Mouse (Mus musculus): ENCODE data around the gene Crebbp. TPM values are rescaled to one million over a fixed set of nuclear protein-coding genes. Genes with fewer than 3 reads are reported as not detected.

The Crebbp gene
- total and polyA plus RNA-seq, 3 experiments: 5.4 to 18.8 (median 14.7) TPM

GRCm38 (mm10) chr16:4077384-4078061 lies 136.3 kb downstream of the Crebbp start, which contains the start of gene Trap1 (continued):
- TF ChIP-seq CHD1 (IDR thresholded peaks at IDR 0.05; ENCODE audit: low read depth, low read length) (no peak), ZMIZ1 (IDR thresholded peaks at IDR 0.05; ENCODE audit: low read depth, low read length) (peak; percentile 89; the same call in 1 of the 2 replicates), USF1 (IDR thresholded peaks at IDR 0.05; ENCODE audit: low read depth, low read length) (no peak), EP300 (IDR thresholded peaks at IDR 0.05; ENCODE audit: low read length) (no peak), JUN (IDR thresholded peaks at IDR 0.05; ENCODE audit: insufficient read depth, low read depth, low read length) (no peak), PAX5 (IDR thresholded peaks at IDR 0.05; ENCODE audit: low read length) (no peak), ZNF384 (IDR thresholded peaks at IDR 0.05; ENCODE audit: low read depth, low read length) (no peak), CTCF (conservative IDR thresholded peaks at IDR 0.05 in 1 of 2, IDR thresholded peaks at IDR 0.05 in 1 of 2; ENCODE audit: low read depth in 2 of 2, low read length in 2 of 2) (no peak)

- Histone ChIP-seq H3K4me2 (ENCODE audit: insufficient read depth, low read depth, poor library complexity, severe bottlenecking) (no peak overlapping the region), H3K9ac (ENCODE audit: insufficient read depth, low read depth) (no peak overlapping the region), H3K27ac (ENCODE audit: insufficient read depth, low read depth) (no peak overlapping the region), H3K9me3 (replicated peaks; ENCODE audit: low read length) (no peaks in the 10 kb centered on the region), H3K79me2 (replicated peaks; ENCODE audit: control insufficient read depth, extremely low read depth, insufficient read depth, poor library complexity, severe bottlenecking) (peaks cover 44% of the 10 kb centered on the region), H3K4me3 (replicated peaks in 1 of 3; ENCODE audit: low read depth in 2 of 3, low read length in 2 of 3, poor library complexity in 1 of 3) (peak overlapping the region in 1 of 3 experiments; percentile 2), H3K27me3 (replicated peaks) (no peaks in the 10 kb centered on the region), H3K36me3 (replicated peaks in 1 of 2; ENCODE audit: control insufficient read depth in 1 of 2, insufficient read depth in 1 of 2, low read length in 1 of 2) (peaks cover 3 to 35% of the 10 kb centered on the region in 2 experiments), H3K4me1 (ENCODE audit: control insufficient read depth in 1 of 2, insufficient read depth in 2 of 2) (peaks cover 12 to 44% of the 10 kb centered on the region in 2 experiments)
- in situ Hi-C loops (cut with MboI; ENCODE audit: low pct_ligation_motif_present, low pct_unique_long_range_greater_than_20kb, low sequenced_read_pairs) (no loop called here), dilution Hi-C loops (cut with MboI; ENCODE audit: extremely low pct_ligation_motif_present, extremely low pct_unique_long_range_greater_than_20kb, low sequenced_read_pairs) (no loop called here)
- no peak for DNase-seq (ENCODE audit: extremely low read depth)
- TF ChIP-seq BHLHE40 (IDR thresholded peaks at IDR 0.05; ENCODE audit: low read depth, low read length) (peak; percentile 18; the same call in 1 of the 2 replicates), POLR2A (IDR thresholded peaks at IDR 0.05; ENCODE audit: low read depth, low read length) (no peak)
Measured at GRCm38 (mm10) chr16:4074836-4075235, 139.0 kb downstream of the Crebbp start.

- Histone ChIP-seq H3K79me2 (replicated peaks; ENCODE audit: control insufficient read depth, extremely low read depth, insufficient read depth, poor library complexity, severe bottlenecking) (peaks cover 44% of the 10 kb centered on the region), H3K4me3 (replicated peaks in 1 of 3; ENCODE audit: low read depth in 2 of 3, low read length in 2 of 3, poor library complexity in 1 of 3) (no peak overlapping the region), H3K27me3 (replicated peaks) (no peaks in the 10 kb centered on the region), H3K36me3 (replicated peaks in 1 of 2; ENCODE audit: control insufficient read depth in 1 of 2, insufficient read depth in 1 of 2, low read length in 1 of 2) (peaks cover 3 to 41% of the 10 kb centered on the region in 2 experiments), H3K27ac (ENCODE audit: insufficient read depth, low read depth) (no peak overlapping the region), H3K9me3 (replicated peaks; ENCODE audit: low read length) (no peaks in the 10 kb centered on the region), H3K9ac (ENCODE audit: insufficient read depth, low read depth) (no peak overlapping the region), H3K4me2 (ENCODE audit: insufficient read depth, low read depth, poor library complexity, severe bottlenecking) (no peak overlapping the region), H3K4me1 (ENCODE audit: control insufficient read depth in 1 of 2, insufficient read depth in 2 of 2) (peaks cover 12 to 39% of the 10 kb centered on the region in 2 experiments)
- dilution Hi-C loops (cut with MboI; ENCODE audit: extremely low pct_ligation_motif_present, extremely low pct_unique_long_range_greater_than_20kb, low sequenced_read_pairs) (no loop called here), in situ Hi-C loops (cut with MboI; ENCODE audit: low pct_ligation_motif_present, low pct_unique_long_range_greater_than_20kb, low sequenced_read_pairs) (no loop called here)
- TF ChIP-seq CTCF (conservative IDR thresholded peaks at IDR 0.05 in 1 of 2, IDR thresholded peaks at IDR 0.05 in 1 of 2; ENCODE audit: low read depth in 2 of 2, low read length in 2 of 2) (peak in 1 of 2 experiments; percentile 29; a peak in 1 of 4 replicates), ELF1 (IDR thresholded peaks at IDR 0.05; ENCODE audit: low read depth, low read length) (no peak)
- no peak for DNase-seq (ENCODE audit: extremely low read depth)
Measured at GRCm38 (mm10) chr16:4074297-4074696, 139.5 kb downstream of the Crebbp start.

Data from CH12.LX (cell line).